Mouse (Mus musculus) forebrain, embryonic 14.5 days (tissue): ENCODE measurements around the gene Sh2d3c. TPM values are rescaled to one million over a fixed set of nuclear protein-coding genes. Genes with fewer than 3 reads are reported as not detected.

ENCODE experiments used
- ATAC-seq: fragments of 200-750 bp; cut with Nextera tagmentation; 2 replicates; pipeline ENCODE4 v1.8.0; 2017; ENCODE audit warnings: mild to moderate bottlenecking, moderate library complexity
- DNase-seq: peaks from one replicate; pipeline ENCODE4 v3.0.0-alpha.2; 2015; ENCODE audit warnings: low spot score
- H3K27ac ChIP-seq: fragments of 300-500 bp; sonication (generic); 2 replicates; pipeline ENCODE4 v1.5.1; 2014; ENCODE audit warnings: low read depth, mild to moderate bottlenecking, control low read depth, low read length, moderate library complexity
- H3K27me3 ChIP-seq: fragments of 300-500 bp; sonication (generic); replicated peaks from 2 replicates; pipeline ENCODE4 v1.6.1; 2014; ENCODE audit warnings: low read length, control low read depth, mixed read lengths; ENCODE audit not compliant: control insufficient read depth, insufficient read depth
- H3K36me3 ChIP-seq: fragments of 300-500 bp; sonication (generic); 2 replicates; pipeline ENCODE4 v1.6.1; 2014; ENCODE audit warnings: low read length, control low read depth; ENCODE audit not compliant: control insufficient read depth, insufficient read depth
- H3K4me1 ChIP-seq: fragments of 300-500 bp; sonication (generic); 2 replicates; pipeline ENCODE4 v1.6.1; 2014; ENCODE audit warnings: antibody characterized with exemption, low read length, control low read depth; ENCODE audit not compliant: control insufficient read depth, insufficient read depth
- H3K4me2 ChIP-seq: fragments of 300-500 bp; sonication (generic); 2 replicates; pipeline ENCODE4 v1.6.1; 2014; ENCODE audit warnings: mild to moderate bottlenecking, control low read depth, low read length
- H3K4me3 ChIP-seq: fragments of 300-500 bp; sonication (generic); 2 replicates; pipeline ENCODE4 v1.5.1; 2014; ENCODE audit warnings: low read depth, low read length, control low read depth
- H3K9ac ChIP-seq: fragments of 300-500 bp; sonication (generic); 2 replicates; pipeline ENCODE4 v1.6.1; 2014; ENCODE audit warnings: mild to moderate bottlenecking, low read length, control low read depth, moderate library complexity
- H3K9me3 ChIP-seq: fragments of 300-500 bp; sonication (generic); replicated peaks from 2 replicates; pipeline ENCODE4 v1.6.1; 2016; ENCODE audit warnings: low read length, control low read depth, mixed read lengths; ENCODE audit not compliant: control insufficient read depth
- WGBS: fragments of 180-500 bp; shearing (Covaris S2); extraction: QIAGEN DNeasy Blood & Tissue Kit; methylation state at CpG from one replicate; pipeline ENCODE4 v1.1.7; 2014; 5-methylcytosine and 5-hydroxymethylcytosine counted together
- polyA plus RNA-seq: library from polyadenylated mRNA; unstranded; fragments of >200 nt; fragmentation: Nextera tagmentation; extraction: Ambion mirVana; gene quantifications from 2 replicates; pipeline ENCODE4 v1.2.1, GENCODE M21; 2014

Sh2d3c gene
- polyA plus RNA-seq: 25.8 and 37.4 TPM in 2 replicates

- H3K4me2 ChIP-seq: no peak within 1 kb of the TSS
- no peak within 1 kb of the TSS for H3K27ac ChIP-seq
- no peak for ATAC-seq
- no peaks in the 10 kb centered on the region for H3K9me3 ChIP-seq
- no peaks in the 10 kb centered on the region for H3K27me3 ChIP-seq
- 64% methylated on average over 8 of the region's 8 CpGs for WGBS
- H3K4me1 ChIP-seq: no peaks in the 10 kb centered on the region
- H3K4me3 ChIP-seq: no peak within 1 kb of the TSS
- DNase-seq: no peak
- H3K36me3 ChIP-seq: no peaks in the 10 kb centered on the region
- no peak within 1 kb of the TSS for H3K9ac ChIP-seq
Observed at GRCm38 (mm10) chr2:32720681-32721229, at the start of gene Sh2d3c. Sh2d3c (plus strand) TSS chr2:32721055.

GRCm38 (mm10) chr2:32671147-32671546, 49.7 kb upstream of the Sh2d3c start:
- DNase-seq (no peak), ATAC-seq (no peak)
- Histone ChIP-seq H3K4me2 (no peak overlapping the region), H3K9me3 (no peaks in the 10 kb centered on the region), H3K4me3 (no peak overlapping the region), H3K9ac (no peak overlapping the region), H3K27me3 (no peaks in the 10 kb centered on the region), H3K36me3 (no peaks in the 10 kb centered on the region), H3K27ac (no peak overlapping the region), H3K4me1 (no peaks in the 10 kb centered on the region)
- WGBS: 84% methylated on average over 9 of the region's 9 CpGs

GRCm38 (mm10) chr2:32671907-32672595, 48.8 kb upstream of the Sh2d3c start:
- no peak for DNase-seq
- Histone ChIP-seq H3K9ac (no peak overlapping the region), H3K36me3 (no peaks in the 10 kb centered on the region), H3K4me1 (no peaks in the 10 kb centered on the region), H3K4me3 (no peak overlapping the region), H3K4me2 (no peak overlapping the region), H3K27me3 (no peaks in the 10 kb centered on the region), H3K9me3 (no peaks in the 10 kb centered on the region), H3K27ac (no peak overlapping the region)
- no peak for ATAC-seq
- 65% methylated on average over 9 of the region's 9 CpGs for WGBS

- Histone ChIP-seq H3K27ac (no peak overlapping the region), H3K4me1 (no peaks in the 10 kb centered on the region), H3K4me3 (no peak overlapping the region), H3K36me3 (no peaks in the 10 kb centered on the region), H3K27me3 (no peaks in the 10 kb centered on the region), H3K4me2 (no peak overlapping the region), H3K9ac (no peak overlapping the region), H3K9me3 (no peaks in the 10 kb centered on the region)
- DNase-seq (no peak), ATAC-seq (no peak)
- 83% methylated on average over 16 of the region's 16 CpGs for WGBS
Observed at GRCm38 (mm10) chr2:32673176-32673917, 47.5 kb upstream of the Sh2d3c start.

- Histone ChIP-seq H3K4me3 (no peak overlapping the region), H3K9me3 (no peaks in the 10 kb centered on the region), H3K36me3 (no peaks in the 10 kb centered on the region), H3K27ac (no peak overlapping the region), H3K4me2 (no peak overlapping the region), H3K9ac (no peak overlapping the region), H3K4me1 (no peaks in the 10 kb centered on the region), H3K27me3 (no peaks in the 10 kb centered on the region)
- WGBS: 89% methylated on average over 3 of the region's 3 CpGs
- ATAC-seq (no peak), DNase-seq (no peak)
Observed at GRCm38 (mm10) chr2:32676821-32677220, 44.0 kb upstream of the Sh2d3c start.

DNA sequence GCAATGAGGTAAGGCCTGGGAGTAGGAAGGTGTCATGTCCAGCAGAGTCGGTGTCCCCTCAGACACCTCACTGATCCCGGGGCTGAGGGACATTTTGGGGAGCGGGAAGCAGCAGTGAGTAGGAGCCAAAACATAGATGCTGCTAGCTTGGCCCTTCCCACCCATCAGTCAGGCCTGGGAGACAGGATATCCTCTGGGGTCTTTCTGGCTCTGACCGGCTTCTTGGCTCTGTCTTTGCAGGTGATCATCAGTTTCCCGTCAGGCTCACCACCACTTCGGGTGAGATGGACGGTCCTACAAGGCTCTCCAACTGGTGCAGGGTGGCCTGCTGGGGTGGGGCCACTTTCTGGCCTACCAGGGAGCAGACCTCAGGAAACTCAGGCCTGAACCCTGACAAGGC, 43.2 kb upstream of the Sh2d3c start:
- WGBS: 92% methylated on average over 7 of the region's 7 CpGs
- DNase-seq (no peak), ATAC-seq (no peak)
- Histone ChIP-seq H3K9me3 (no peaks in the 10 kb centered on the region), H3K4me1 (no peaks in the 10 kb centered on the region), H3K4me3 (no peak overlapping the region), H3K4me2 (no peak overlapping the region), H3K36me3 (0 out of 2 replicates have a peak, but pooled peaks cover 5% of the 10 kb centered on the region), H3K9ac (no peak overlapping the region), H3K27me3 (no peaks in the 10 kb centered on the region), H3K27ac (no peak overlapping the region)

- DNase-seq: no peak
- Histone ChIP-seq H3K36me3 (peaks cover 26% of the 10 kb centered on the region), H3K4me3 (no peak overlapping the region), H3K9ac (no peak overlapping the region), H3K9me3 (no peaks in the 10 kb centered on the region), H3K27ac (no peak overlapping the region), H3K27me3 (no peaks in the 10 kb centered on the region), H3K4me1 (no peaks in the 10 kb centered on the region), H3K4me2 (no peak overlapping the region)
- 62% methylated on average over 7 of the region's 7 CpGs for WGBS
- ATAC-seq: no peak
Observed at GRCm38 (mm10) chr2:32680051-32680451, 40.8 kb upstream of the Sh2d3c start.

- H3K27me3 ChIP-seq: no peaks in the 10 kb centered on the region
- H3K36me3 ChIP-seq: peaks cover 35% of the 10 kb centered on the region
- no peak for DNase-seq
- no peak overlapping the region for H3K27ac ChIP-seq
- no peak overlapping the region for H3K9ac ChIP-seq
- no peaks in the 10 kb centered on the region for H3K4me1 ChIP-seq
- ATAC-seq: no peak
- H3K9me3 ChIP-seq: no peaks in the 10 kb centered on the region
- no peak overlapping the region for H3K4me2 ChIP-seq
- 90% methylated on average over 19 of the region's 19 CpGs for WGBS
- no peak overlapping the region for H3K4me3 ChIP-seq
Observed at GRCm38 (mm10) chr2:32680961-32681650, 39.7 kb upstream of the Sh2d3c start.
